Mouse (Mus musculus) liver (tissue): ENCODE measurements around the gene Olfr716.
"Not testable (repeated sequence)": the region's sequence is repeated elsewhere in the genome, so short reads cannot be mapped to it uniquely, and the experiment has no call there.

Experiments
- DNase-seq: peaks from one replicate; pipeline ENCODE4 v3.0.0-alpha.2; 2020; ENCODE audit warnings: mixed read lengths

Gene Olfr716

GRCm38 (mm10) chr7:107138027-107138426, at the start of gene Olfr716:
Olfr716 (plus strand) TSS chr7:107138327.
- not testable (repeated sequence) for DNase-seq

- no peak for DNase-seq
Observed at GRCm38 (mm10) chr7:107092920-107093319, 45.2 kb upstream of the Olfr716 start, which contains the start of gene Olfr17. Olfr17 (plus strand) TSS chr7:107093220.

GRCm38 (mm10) chr7:107110269-107110668, 27.9 kb upstream of the Olfr716 start, which contains the start of gene Olfr715b:
Olfr715b (minus strand) TSS chr7:107110369.
- not testable (repeated sequence) for DNase-seq

GRCm38 (mm10) chr7:107130983-107131382, 7.1 kb upstream of the Olfr716 start, which contains the start of gene Olfr715:
Olfr715 (minus strand) TSS chr7:107131083.
- not testable (repeated sequence) for DNase-seq

- DNase-seq = no peak
Observed at GRCm38 (mm10) chr7:107166690-107167089, 28.6 kb downstream of the Olfr716 start, which contains the start of gene Nlrp14. Nlrp14 (plus strand) TSS chr7:107166990.

- DNase-seq = no peak
Observed at GRCm38 (mm10) chr7:107180406-107180805, 42.3 kb downstream of the Olfr716 start.
